Mouse (Mus musculus): ENCODE results near the gene Gm47995. TPM values are rescaled to one million over a fixed set of nuclear protein-coding genes. Genes with fewer than 3 reads are reported as not detected.

The Gm47995 gene
- polyA plus RNA-seq, 1 experiment from 2014 or later, result 0.26 TPM

- H3K9me3 ChIP-seq (ENCODE audit: low read length), result no peaks in the 10 kb centered on the region
- 55% methylated on average over 7 of the region's 7 CpGs for WGBS (ENCODE audit: insufficient replicate concordance)
- TF ChIP-seq CTCF (IDR thresholded peaks at IDR 0.05; ENCODE audit: low read depth) (no peak), EP300 (IDR thresholded peaks at IDR 0.05; ENCODE audit: low read depth) (no peak)
- H3K27ac ChIP-seq (ENCODE audit: low read depth), result no peak overlapping the region
- H3K4me1 ChIP-seq (ENCODE audit: insufficient read depth), result peaks cover 5% of the 10 kb centered on the region
- ATAC-seq (no peak), DNase-seq (no peak)
- H3K4me2 ChIP-seq (ENCODE audit: low read depth, low read length), result no peak overlapping the region
- H3K36me3 ChIP-seq (replicated peaks; ENCODE audit: insufficient read depth, low read length), result no peaks in the 10 kb centered on the region
- H3K4me3 ChIP-seq (ENCODE audit: low read depth, low read length), result no peak overlapping the region
- no peaks in the 10 kb centered on the region for H3K27me3 ChIP-seq (ENCODE audit: insufficient read depth, low read length)
- no peak overlapping the region for H3K9ac ChIP-seq (replicated peaks)
These were observed 41.2 kb upstream of the Gm47995 start for GRCm38 (mm10) chr1:151156777-151157632.

GRCm38 (mm10) chr1:151157963-151158856 is 40.0 kb upstream of the Gm47995 start:
- no peak for DNase-seq

DNA sequence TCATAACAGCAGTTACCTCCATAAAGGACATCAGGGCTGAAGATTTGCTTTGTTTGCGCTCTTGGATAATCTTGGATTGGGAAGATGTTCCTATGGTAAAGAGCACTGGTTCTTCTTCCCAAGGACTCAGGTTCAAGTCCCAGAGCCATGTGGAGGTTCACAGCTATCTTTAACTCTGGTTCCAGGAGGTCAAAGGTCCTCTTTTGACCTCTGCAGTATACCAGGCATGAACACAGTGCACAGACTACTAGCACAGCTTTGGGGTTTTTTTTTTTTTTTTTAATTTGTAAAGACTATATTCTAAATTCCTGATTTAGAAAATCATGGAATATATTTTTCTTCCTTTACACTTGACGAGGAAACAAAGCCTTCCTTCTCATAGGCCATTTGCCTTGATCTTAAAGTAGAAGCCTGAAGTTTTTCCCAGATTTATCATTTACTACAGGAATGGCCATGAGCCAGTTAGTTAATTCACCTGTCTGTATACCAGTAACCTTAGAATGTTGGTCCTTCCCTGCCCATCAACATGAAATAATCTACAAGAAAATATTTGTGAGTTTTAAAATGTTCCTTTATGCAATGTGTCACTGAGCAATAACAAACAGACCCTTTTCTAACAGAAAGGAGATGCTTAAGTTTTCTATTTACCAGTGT is 39.3 kb upstream of the Gm47995 start:
- H3K27me3 ChIP-seq (ENCODE audit: insufficient read depth, low read length), result no peaks in the 10 kb centered on the region
- peaks cover 5% of the 10 kb centered on the region for H3K4me1 ChIP-seq (ENCODE audit: insufficient read depth)
- no peak overlapping the region for H3K4me2 ChIP-seq (ENCODE audit: low read depth, low read length)
- H3K27ac ChIP-seq (ENCODE audit: low read depth), result 0 out of 2 replicates have a peak overlapping the region, but pooled peaks have one; percentile 5
- H3K9me3 ChIP-seq (ENCODE audit: low read length), result no peaks in the 10 kb centered on the region
- TF ChIP-seq EP300 (IDR thresholded peaks at IDR 0.05; ENCODE audit: low read depth), result no peak
- TF ChIP-seq CTCF (IDR thresholded peaks at IDR 0.05; ENCODE audit: low read depth), result no peak
- H3K36me3 ChIP-seq (replicated peaks; ENCODE audit: insufficient read depth, low read length), result no peaks in the 10 kb centered on the region
- no peak overlapping the region for H3K9ac ChIP-seq (replicated peaks)
- WGBS (ENCODE audit: insufficient replicate concordance), result 79% methylated on average over 2 of the region's 2 CpGs
- no peak overlapping the region for H3K4me3 ChIP-seq (ENCODE audit: low read depth, low read length)
- DNase-seq (no peak), ATAC-seq (no peak)

More at GRCm38 (mm10) chr1:151157963-151158856, 40.0 kb upstream of the Gm47995 start:
- H3K4me3 ChIP-seq (ENCODE audit: low read depth, low read length), result no peak overlapping the region
- no peaks in the 10 kb centered on the region for H3K27me3 ChIP-seq (ENCODE audit: insufficient read depth, low read length)
- ATAC-seq, result no peak
- no peaks in the 10 kb centered on the region for H3K9me3 ChIP-seq (ENCODE audit: low read length)
- WGBS (ENCODE audit: insufficient replicate concordance), result 70% methylated on average over 9 of the region's 9 CpGs
- TF ChIP-seq CTCF (IDR thresholded peaks at IDR 0.05; ENCODE audit: low read depth) (no peak), EP300 (IDR thresholded peaks at IDR 0.05; ENCODE audit: low read depth) (no peak)
- H3K36me3 ChIP-seq (replicated peaks; ENCODE audit: insufficient read depth, low read length), result no peaks in the 10 kb centered on the region
- H3K27ac ChIP-seq (ENCODE audit: low read depth), result 0 out of 2 replicates have a peak overlapping the region, but pooled peaks have one; percentile 5
- H3K4me1 ChIP-seq (ENCODE audit: insufficient read depth), result peaks cover 5% of the 10 kb centered on the region
- no peak overlapping the region for H3K4me2 ChIP-seq (ENCODE audit: low read depth, low read length)
- no peak overlapping the region for H3K9ac ChIP-seq (replicated peaks)

GRCm38 (mm10) chr1:151166031-151166430 is 32.2 kb upstream of the Gm47995 start:
- 30% methylated on average over 8 of the region's 8 CpGs for WGBS (ENCODE audit: insufficient replicate concordance)

GRCm38 (mm10) chr1:151167297-151168047 is 30.8 kb upstream of the Gm47995 start:
- H3K27ac ChIP-seq (ENCODE audit: low read depth), result peak overlapping the region; percentile 83
- DNase-seq (peak; percentile 18), ATAC-seq (peak; percentile 74)
- no peaks in the 10 kb centered on the region for H3K27me3 ChIP-seq (ENCODE audit: insufficient read depth, low read length)
- H3K9ac ChIP-seq (replicated peaks), result 0 out of 2 replicates have a peak overlapping the region, but pooled peaks have one; percentile 49
- H3K4me3 ChIP-seq (ENCODE audit: low read depth, low read length), result peak overlapping the region; percentile 14; the same call in 1 of the 2 replicates
- no peak for TF ChIP-seq CTCF (IDR thresholded peaks at IDR 0.05; ENCODE audit: low read depth)
- TF ChIP-seq EP300 (IDR thresholded peaks at IDR 0.05; ENCODE audit: low read depth), result no peak
- peak overlapping the region; percentile 47 for H3K4me2 ChIP-seq (ENCODE audit: low read depth, low read length)
- no peaks in the 10 kb centered on the region for H3K36me3 ChIP-seq (replicated peaks; ENCODE audit: insufficient read depth, low read length)
- no peaks in the 10 kb centered on the region for H3K9me3 ChIP-seq (ENCODE audit: low read length)
- peaks cover 9% of the 10 kb centered on the region for H3K4me1 ChIP-seq (ENCODE audit: insufficient read depth)
- WGBS (ENCODE audit: insufficient replicate concordance), result 27% methylated on average over 12 of the region's 12 CpGs

More at GRCm38 (mm10) chr1:151166031-151166430, 32.2 kb upstream of the Gm47995 start:
- no peak overlapping the region for H3K9ac ChIP-seq (replicated peaks)
- DNase-seq (no peak), ATAC-seq (peak; percentile 49; the same call in 1 of the 2 replicates)
- TF ChIP-seq EP300 (IDR thresholded peaks at IDR 0.05; ENCODE audit: low read depth) (no peak), CTCF (IDR thresholded peaks at IDR 0.05; ENCODE audit: low read depth) (no peak)
- peaks cover 9% of the 10 kb centered on the region for H3K4me1 ChIP-seq (ENCODE audit: insufficient read depth)
- H3K36me3 ChIP-seq (replicated peaks; ENCODE audit: insufficient read depth, low read length), result no peaks in the 10 kb centered on the region
- no peaks in the 10 kb centered on the region for H3K9me3 ChIP-seq (ENCODE audit: low read length)
- peak overlapping the region; percentile 80 for H3K27ac ChIP-seq (ENCODE audit: low read depth)
- no peak overlapping the region for H3K4me3 ChIP-seq (ENCODE audit: low read depth, low read length)
- H3K27me3 ChIP-seq (ENCODE audit: insufficient read depth, low read length), result no peaks in the 10 kb centered on the region
- no peak overlapping the region for H3K4me2 ChIP-seq (ENCODE audit: low read depth, low read length)

Data from liver, postnatal 0 days (tissue).